Mouse (Mus musculus): ENCODE results near the gene Gimap7. TPM values are rescaled to one million over a fixed set of nuclear protein-coding genes. Genes with fewer than 3 reads are reported as not detected.

Gene Gimap7
- polyA plus RNA-seq, 1 experiment: not detected

GRCm38 (mm10) chr6:48768933-48769332 lies 50.5 kb downstream of the Gimap7 start:
- TF ChIP-seq TAL1 (IDR thresholded peaks at IDR 0.05; ENCODE audit: low read length) (no peak), GATA1 (IDR thresholded peaks at IDR 0.05; ENCODE audit: low read length) (no peak)
- Histone ChIP-seq H3K36me3 (ENCODE audit: control insufficient read depth) (no peaks in the 10 kb centered on the region), H3K9me3 (ENCODE audit: control insufficient read depth, low read length) (peaks cover 6% of the 10 kb centered on the region), H3K27me3 (ENCODE audit: control insufficient read depth) (no peaks in the 10 kb centered on the region), H3K4me1 (ENCODE audit: control insufficient read depth) (no peaks in the 10 kb centered on the region), H3K4me3 (replicated peaks) (no peak overlapping the region)

- H3K36me3 ChIP-seq (ENCODE audit: control insufficient read depth): no peaks in the 10 kb centered on the region
- no peak within 1 kb of the TSS for H3K4me3 ChIP-seq (replicated peaks)
- no peak for TF ChIP-seq GATA1 (IDR thresholded peaks at IDR 0.05; ENCODE audit: low read length)
- no peak for TF ChIP-seq TAL1 (IDR thresholded peaks at IDR 0.05; ENCODE audit: low read length)
- no peaks in the 10 kb centered on the region for H3K27me3 ChIP-seq (ENCODE audit: control insufficient read depth)
- H3K4me1 ChIP-seq (ENCODE audit: control insufficient read depth): no peaks in the 10 kb centered on the region
- H3K9me3 ChIP-seq (ENCODE audit: control insufficient read depth, low read length): no peaks in the 10 kb centered on the region; the same call in 1 of the 2 replicates
Observed at GRCm38 (mm10) chr6:48770696-48771095, 52.3 kb downstream of the Gimap7 start, which contains the start of gene Gimap3. TSS of gene Gimap3 (minus strand) at chr6:48770851.

GRCm38 (mm10) chr6:48772030-48772429 lies 53.6 kb downstream of the Gimap7 start:
- H3K36me3 ChIP-seq (ENCODE audit: control insufficient read depth): no peaks in the 10 kb centered on the region
- no peaks in the 10 kb centered on the region; the same call in 1 of the 2 replicates for H3K9me3 ChIP-seq (ENCODE audit: control insufficient read depth, low read length)
- H3K27me3 ChIP-seq (ENCODE audit: control insufficient read depth): no peaks in the 10 kb centered on the region
- no peak overlapping the region for H3K4me3 ChIP-seq (replicated peaks)
- TF ChIP-seq GATA1 (IDR thresholded peaks at IDR 0.05; ENCODE audit: low read length): no peak
- no peak for TF ChIP-seq TAL1 (IDR thresholded peaks at IDR 0.05; ENCODE audit: low read length)
- no peaks in the 10 kb centered on the region for H3K4me1 ChIP-seq (ENCODE audit: control insufficient read depth)

Other genes starting within 250 kb of the Gimap7 start
- gene Atp6v0e2, start 181.0 kb upstream of the Gimap7 start, polyA plus RNA-seq (2012): 0.06 TPM in 1 of 2 replicates, not detected in the other
- 0.05 and 0.27 TPM in 2 replicates for gene Lrrc61, start 163.8 kb upstream of the Gimap7 start, polyA plus RNA-seq (2012)
- 0.07 TPM in 1 of 2 replicates, not detected in the other for gene Rarres2, start 145.8 kb upstream of the Gimap7 start, polyA plus RNA-seq (2012)
- gene Gm45021, start 129.0 kb upstream of the Gimap7 start, polyA plus RNA-seq (2012): not detected in 2 replicates
- gene Repin1, start 124.7 kb upstream of the Gimap7 start, polyA plus RNA-seq (2012): 0.06 and 0.15 TPM in 2 replicates
- not detected in 2 replicates for gene Gm44965, start 124.7 kb upstream of the Gimap7 start, polyA plus RNA-seq (2012)
- gene Zfp775, start 116.6 kb upstream of the Gimap7 start, polyA plus RNA-seq (2012): 0.03 TPM in 2 replicates
- 0.02 TPM in 1 of 2 replicates, not detected in the other for gene AI854703, start 91.9 kb upstream of the Gimap7 start, polyA plus RNA-seq (2012)
- gene Gimap8, start 71.4 kb upstream of the Gimap7 start, polyA plus RNA-seq (2012): not detected in 2 replicates
- gene Gimap9, start 42.5 kb upstream of the Gimap7 start, polyA plus RNA-seq (2012): 0.05 TPM in 1 of 2 replicates, not detected in the other
- gene Gimap4, start 34.1 kb upstream of the Gimap7 start, polyA plus RNA-seq (2012): not detected in 2 replicates
- not detected in 2 replicates for gene Gimap6, start 10.4 kb upstream of the Gimap7 start, polyA plus RNA-seq (2012)
- gene Gm28053, start within 50 bp of the Gimap7 start, polyA plus RNA-seq (2012): not detected in 2 replicates
- 0.02 and 0.03 TPM in 2 replicates for gene Gimap1, start 20.4 kb downstream of the Gimap7 start, polyA plus RNA-seq (2012)
- 0.04 and 0.05 TPM in 2 replicates for gene Gimap5, start 27.6 kb downstream of the Gimap7 start, polyA plus RNA-seq (2012)
- gene Gimap3, start 52.2 kb downstream of the Gimap7 start, polyA plus RNA-seq (2012): 0.02 TPM in 1 of 2 replicates, not detected in the other
- 0.32 and 0.81 TPM in 2 replicates for gene Tmem176a, start 122.3 kb downstream of the Gimap7 start, polyA plus RNA-seq (2012)
- gene Tmem176b, start 122.9 kb downstream of the Gimap7 start, polyA plus RNA-seq (2012): 0.10 and 0.18 TPM in 2 replicates
- not detected in 2 replicates for gene Aoc1, start 154.3 kb downstream of the Gimap7 start, polyA plus RNA-seq (2012)
- gene 1600015I10Rik, start 211.3 kb downstream of the Gimap7 start, polyA plus RNA-seq (2012): not detected in 2 replicates